In the genomic region with DNA sequence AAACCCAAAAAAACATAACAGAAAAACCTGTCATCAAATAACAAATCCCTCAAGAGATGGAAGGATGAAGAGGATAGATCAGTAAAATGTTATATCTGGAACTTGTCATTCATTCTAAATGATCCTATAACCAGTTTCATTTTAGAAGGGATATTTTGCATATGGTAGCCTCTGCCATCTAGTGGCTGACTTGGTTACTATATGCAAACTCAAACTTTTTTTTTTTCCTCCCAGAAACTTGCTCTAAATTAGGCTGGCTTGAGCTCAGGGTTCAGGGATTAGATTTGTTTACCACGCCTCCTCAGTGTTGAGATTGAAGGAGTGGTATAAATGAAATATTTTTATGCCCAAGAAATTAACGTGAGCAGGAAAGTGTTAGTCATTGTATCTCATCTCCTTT, we compare ENCODE assay signal across 10 mouse cellular contexts. TPM values are rescaled to one million over a fixed set of nuclear protein-coding genes. Genes with fewer than 3 reads are reported as not detected.
DNase-seq lines count a peak whose midpoint lies in the region; ATAC-seq and TF ChIP-seq lines count a peak whose summit lies in the region.
"Had no signal": no experiment of that assay in that cellular context is flagged by ENCODE, and none has a peak within 500 bp of the region (broad histone marks: within the 10 kb centered on the region; RNA-seq: fewer than 3 reads in every experiment).

No protein-coding gene starts in this region.

- DNase-seq in frontal cortex, postnatal 25 days (ENCODE audit: low spot score in 2 of 2): no peak
- peak; percentile 46 for DNase-seq in lung, postnatal 0 days (ENCODE audit: low spot score)
- DNase-seq in lung, postnatal 4 days: no peak
- peak; percentile 59 for DNase-seq in embryo, embryonic 10.5 days (ENCODE audit: low spot score)
- DNase-seq in retina, adult 2 months (ENCODE audit: low read depth, low spot score): peak; percentile 1
- no peak for DNase-seq in right cerebral cortex, postnatal 14 days
- DNase-seq in frontal cortex, postnatal 36 days (ENCODE audit: low spot score in 2 of 2): no peak
- DNase-seq: liver, embryonic 13.5 days had no signal

- peak; percentile 66 for TF ChIP-seq CTCF in lung, postnatal 0 days (IDR thresholded peaks at IDR 0.05)

- no peaks in the 10 kb centered on the region for H3K4me1 ChIP-seq in lung, postnatal 0 days (ENCODE audit: insufficient read depth, low read depth, low read length)
- H3K4me1 ChIP-seq: liver, embryonic 13.5 days had no signal

- no peak overlapping the region for H3K4me2 ChIP-seq in lung, postnatal 0 days (replicated peaks; ENCODE audit: low read depth, low read length)
- H3K4me2 ChIP-seq: liver, embryonic 13.5 days had no signal

- ATAC-seq in frontal cortex, adult (ENCODE audit: low TSS enrichment): peak; percentile 85
- ATAC-seq in lung, postnatal 0 days: no peak

- no peak overlapping the region for H3K27ac ChIP-seq in lung, postnatal 0 days (ENCODE audit: low read length)
- H3K27ac ChIP-seq: liver, embryonic 13.5 days had no signal

- H3K27me3 ChIP-seq in lung, postnatal 0 days (replicated peaks; ENCODE audit: insufficient read depth, low read length): no peaks in the 10 kb centered on the region
- H3K27me3 ChIP-seq: liver, embryonic 13.5 days had no signal

- H3K4me3 ChIP-seq in lung, postnatal 0 days (ENCODE audit: low read depth, low read length): no peak overlapping the region
- H3K4me3 ChIP-seq: liver, embryonic 13.5 days had no signal

- H3K9ac ChIP-seq in lung, postnatal 0 days (replicated peaks; ENCODE audit: low read depth): no peak overlapping the region
- H3K9ac ChIP-seq: liver, embryonic 13.5 days had no signal

- WGBS in lung, postnatal 0 days: 15% methylated on average over 2 of the region's 2 CpGs

- H3K9me3 ChIP-seq in lung, postnatal 0 days (ENCODE audit: low read length): no peaks in the 10 kb centered on the region
- H3K9me3 ChIP-seq: liver, embryonic 13.5 days had no signal

- no peak for TF ChIP-seq EP300 in lung, postnatal 0 days (IDR thresholded peaks at IDR 0.05)

- H3K36me3 ChIP-seq in lung, postnatal 0 days (ENCODE audit: insufficient read depth, low read length): no peaks in the 10 kb centered on the region
- H3K36me3 ChIP-seq: liver, embryonic 13.5 days had no signal

RNA-seq across cellular contexts. Expression of a gene that starts 27.3 kb away (rescaled TPM):
- polyA plus RNA-seq in lung, postnatal 0 days (2015; fragmentation: Nextera tagmentation; extraction: Ambion mirVana): not detected in 2 replicates
- polyA plus RNA-seq: liver, embryonic 13.5 days; stomach, embryonic 14.5 days had no signal

Comparison
In these comparisons a context has a peak if more than half of its experiments do, and no peak if none do; other contexts are left out.
1. DNase-seq: peak in lung, postnatal 0 days (single experiment), embryo, embryonic 10.5 days (single experiment) and retina, adult 2 months (single experiment); none in frontal cortex, postnatal 25 days (0 of 2), lung, postnatal 4 days (0 of 2), right cerebral cortex, postnatal 14 days (single experiment) and frontal cortex, postnatal 36 days (0 of 2).